Mouse (Mus musculus) frontal cortex, postnatal 10 days (tissue): ENCODE results near the gene A730009L09Rik.

Experiments
- DNase-seq, 2 experiments: peaks; one replicate each; pipeline ENCODE4 v3.0.0; 2022; ENCODE audit warnings: low spot score in 2 of 2, mixed read lengths in 1 of 2

Gene A730009L09Rik

DNA sequence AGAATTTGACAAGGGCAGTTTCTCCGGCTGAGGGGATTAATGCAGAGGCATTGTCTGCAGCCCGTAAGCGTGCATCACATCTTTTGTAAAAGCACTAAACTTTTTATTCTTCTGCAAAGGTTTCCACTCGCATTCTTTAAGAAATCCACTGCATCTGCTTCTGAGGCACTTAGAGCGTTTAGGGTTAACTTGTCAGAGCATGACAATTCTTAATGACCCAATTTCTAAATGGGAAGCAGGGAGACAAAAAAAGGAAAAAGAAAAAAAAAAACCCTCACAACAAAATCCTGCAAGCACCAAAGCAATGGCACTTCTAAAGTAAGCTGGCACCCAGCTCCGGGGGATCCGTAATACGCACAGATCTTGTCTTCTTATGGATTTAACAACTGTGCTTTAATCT is at the start of gene A730009L09Rik:
Gene A730009L09Rik (plus strand): TSS at position 301 of the 400 bp plus-strand sequence.
- DNase-seq, result no peak

DNA sequence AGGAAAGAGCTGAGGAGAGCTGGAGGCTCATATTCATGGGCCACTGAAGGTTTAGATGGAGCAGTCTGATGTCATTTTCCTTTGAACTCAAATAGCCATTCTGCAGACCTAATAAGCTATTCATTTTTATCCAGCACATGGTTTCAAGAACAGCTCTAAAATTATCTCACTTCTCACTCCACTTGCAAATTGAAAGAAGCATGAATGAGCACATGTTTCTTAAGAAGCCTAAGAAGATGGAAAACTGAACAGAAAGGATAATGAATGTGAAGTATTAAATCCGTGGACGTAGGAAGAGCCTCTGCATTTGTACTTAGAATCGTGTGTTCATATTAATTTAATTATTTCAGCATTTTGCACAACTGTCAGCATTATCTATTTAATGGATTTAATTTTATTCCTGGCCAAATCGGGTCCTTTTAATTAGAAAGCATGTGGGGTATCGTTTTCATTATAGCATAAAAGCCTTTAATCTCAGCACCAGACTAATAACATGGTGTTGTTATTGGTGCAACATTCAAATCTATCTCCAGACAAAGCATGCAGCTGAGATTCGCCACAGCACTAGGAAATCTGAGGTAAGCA is 49.2 kb upstream of the A730009L09Rik start:
- DNase-seq, result no peak

DNA sequence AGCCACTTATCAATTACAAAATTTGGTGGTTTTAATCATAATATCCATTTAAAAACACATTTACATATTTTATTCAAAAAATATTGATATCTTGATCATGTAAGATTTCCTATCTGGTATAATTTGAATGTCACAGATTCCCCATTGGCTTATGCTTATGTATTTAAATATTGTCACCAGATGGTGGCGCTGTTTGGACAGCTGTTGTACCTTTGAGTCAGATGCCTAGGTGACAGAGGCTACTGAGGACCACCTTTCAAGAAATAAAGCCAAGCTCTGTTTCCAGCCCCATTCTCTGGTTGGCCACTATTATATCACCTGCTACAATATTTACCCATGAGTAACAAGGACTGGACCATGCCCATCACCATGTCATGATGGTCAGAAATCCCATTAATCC is 46.0 kb upstream of the A730009L09Rik start:
- DNase-seq, result no peak

DNA sequence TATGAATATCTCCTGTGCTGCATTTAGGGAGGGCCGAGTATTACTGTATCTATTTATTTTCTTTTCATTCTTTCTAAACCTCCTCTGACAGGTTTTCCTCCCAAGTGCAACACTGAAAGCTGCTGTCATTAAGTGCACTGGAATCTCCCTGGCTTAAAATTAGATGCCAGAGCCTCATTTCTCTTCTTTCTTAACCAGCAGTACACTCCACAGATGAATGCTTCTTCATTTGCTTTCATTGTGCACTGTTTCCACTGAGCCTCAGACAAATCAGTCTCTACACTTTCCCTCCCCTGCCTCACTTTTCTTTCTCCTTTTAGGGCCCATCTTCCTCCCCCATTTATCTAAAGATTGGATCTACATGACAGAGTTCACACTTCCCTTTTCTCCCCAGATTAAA is 44.9 kb upstream of the A730009L09Rik start:
- no peak for DNase-seq

DNA sequence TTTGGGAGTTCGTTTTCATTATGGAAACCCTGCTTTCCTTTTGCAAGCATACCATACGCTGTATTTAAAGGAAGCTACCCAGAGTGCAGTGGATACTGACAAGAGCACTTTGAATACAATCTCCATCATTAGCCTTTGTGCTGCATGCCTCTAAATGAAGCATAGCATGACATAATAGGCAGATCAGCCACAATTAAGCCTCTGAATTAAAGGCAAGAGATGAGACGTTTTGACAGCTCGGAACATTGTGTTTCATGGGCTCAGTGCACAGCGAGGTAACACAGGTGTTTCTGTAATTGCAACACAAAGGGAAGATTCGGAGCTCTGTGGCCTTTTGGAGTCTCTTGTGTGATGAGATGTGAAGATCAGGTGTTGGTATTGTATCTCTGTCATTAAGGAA is 41.5 kb upstream of the A730009L09Rik start:
- no peak for DNase-seq

DNA sequence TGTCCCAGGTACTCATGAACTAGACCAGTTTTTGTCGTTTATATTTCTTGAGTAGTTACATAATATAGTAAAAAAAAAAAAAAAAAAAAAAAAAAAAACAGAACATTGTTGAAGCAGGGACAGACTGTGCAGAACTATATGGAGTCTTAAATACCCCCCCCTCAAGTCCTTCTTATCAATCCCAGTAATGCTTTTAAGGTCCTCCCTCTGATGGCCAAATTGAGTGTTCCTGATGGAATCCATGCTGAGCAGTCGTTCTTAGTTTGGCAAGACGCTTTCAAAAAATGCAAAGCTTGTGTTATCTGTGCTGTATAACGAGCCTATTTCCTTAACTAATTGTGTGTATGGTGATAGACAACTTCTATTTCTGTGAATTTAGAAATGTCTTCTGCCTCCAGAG is 40.2 kb upstream of the A730009L09Rik start:
- DNase-seq, result no peak

DNA sequence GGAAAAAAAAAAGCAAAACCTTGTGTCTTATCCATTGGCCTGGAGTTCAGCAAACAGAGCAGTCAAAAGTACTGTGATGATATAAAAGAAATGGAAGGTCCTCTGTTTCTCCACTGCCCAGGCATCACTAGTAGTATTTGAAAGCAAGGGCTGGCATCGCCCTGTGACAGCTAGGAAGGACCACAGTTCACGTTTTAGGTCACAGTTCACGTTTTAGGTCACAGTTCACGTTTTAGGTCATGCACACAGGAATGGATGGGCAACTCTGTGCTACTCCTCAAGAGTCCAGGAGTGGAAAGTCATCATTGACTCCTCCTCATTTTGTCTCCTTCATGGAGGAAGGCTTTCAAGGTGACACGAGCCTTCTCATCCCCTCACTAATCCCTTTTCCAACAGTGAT is 38.0 kb upstream of the A730009L09Rik start:
- DNase-seq, result no peak

DNA sequence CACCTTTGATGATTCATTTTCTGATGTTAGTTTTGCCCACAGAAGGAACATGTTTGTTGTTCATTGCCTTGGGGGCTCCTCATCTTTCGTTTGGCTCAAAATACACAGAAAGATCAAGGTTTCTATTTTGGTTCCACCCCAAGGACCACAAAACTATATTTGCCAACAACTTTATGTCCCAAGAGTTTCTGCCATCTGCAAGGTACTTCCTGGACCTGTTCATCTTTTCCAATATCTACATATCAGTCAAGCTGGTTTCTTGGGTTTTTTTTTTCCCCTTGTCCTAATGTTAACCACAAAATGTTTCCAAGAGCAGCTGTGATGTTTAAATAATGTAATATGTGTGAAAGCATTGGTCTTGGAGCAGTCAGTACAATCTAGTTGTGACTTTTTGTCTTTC is 37.4 kb upstream of the A730009L09Rik start:
- no peak for DNase-seq

DNA sequence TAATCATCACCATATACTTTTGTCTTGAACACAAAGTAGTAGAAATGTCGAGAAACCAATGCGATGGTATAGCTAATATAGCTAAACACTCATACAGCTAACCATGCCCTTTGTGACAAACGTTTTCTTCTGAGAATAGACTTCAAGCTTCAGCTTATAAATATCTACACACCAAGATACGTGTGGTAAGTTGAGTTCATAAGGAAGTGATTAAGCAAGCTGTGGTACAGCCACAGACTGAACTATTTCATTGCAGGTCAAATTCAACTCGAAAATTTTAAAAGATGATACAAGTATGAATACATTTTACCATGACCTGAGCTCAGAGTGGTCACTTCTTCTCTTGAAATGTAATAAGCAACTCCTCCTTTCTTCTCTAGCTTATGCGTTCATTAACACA is 37.0 kb upstream of the A730009L09Rik start:
- no peak for DNase-seq

DNA sequence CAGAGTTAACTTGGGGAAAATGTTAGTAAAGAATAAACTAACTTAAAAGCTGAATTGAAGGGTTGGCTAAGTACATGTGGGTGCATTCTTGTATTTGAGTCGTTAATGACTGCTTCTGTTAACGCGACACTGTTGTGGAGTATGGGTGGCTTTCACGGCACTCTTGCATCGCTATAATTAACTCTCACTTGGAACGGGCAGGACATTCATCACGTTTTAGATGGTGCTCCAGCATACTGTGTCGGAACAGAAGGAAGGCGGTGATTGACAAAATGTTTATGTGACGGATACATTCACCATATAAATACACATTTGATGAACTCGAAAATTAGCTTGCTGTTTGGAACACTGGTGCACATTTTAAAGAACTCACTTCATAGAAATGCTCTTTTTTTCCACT is 29.0 kb upstream of the A730009L09Rik start:
- DNase-seq, result no peak

DNA sequence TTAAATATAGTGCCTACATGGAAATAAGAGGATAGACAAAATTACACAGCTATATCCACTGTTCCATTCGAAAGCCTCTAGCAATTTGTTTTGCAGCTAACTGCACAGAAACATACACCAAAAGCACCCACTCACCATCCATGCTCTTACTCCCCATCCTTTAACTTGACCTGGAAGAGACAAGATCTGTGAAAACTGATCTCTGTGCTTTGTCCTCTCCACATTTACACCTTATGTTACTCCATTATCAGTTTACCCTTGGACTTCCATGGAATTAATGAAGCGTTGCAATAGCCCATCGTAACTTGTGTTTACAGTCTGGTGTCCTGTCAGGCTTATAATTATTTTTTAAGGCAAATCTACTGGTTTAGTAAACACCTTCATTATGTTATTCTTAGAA is 20.1 kb upstream of the A730009L09Rik start:
- no peak for DNase-seq

DNA sequence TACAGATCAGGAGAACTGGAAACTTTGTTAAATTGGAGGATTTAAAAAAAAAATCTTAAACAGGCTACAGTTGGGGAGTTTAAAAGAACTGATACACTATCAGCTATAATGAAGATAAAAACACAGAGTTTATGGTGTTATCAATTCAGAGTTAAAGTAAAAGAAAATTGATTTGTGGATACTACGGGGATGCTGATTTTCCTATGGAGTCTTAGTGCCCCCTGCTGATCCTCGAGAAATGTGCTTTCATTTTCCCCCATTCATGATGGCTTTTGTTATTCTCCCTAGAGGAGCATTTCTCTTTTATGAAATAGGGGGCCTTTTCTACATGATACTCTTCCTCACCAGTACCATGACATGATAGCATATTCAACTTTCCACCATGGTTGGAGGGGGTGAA is 19.5 kb upstream of the A730009L09Rik start:
- DNase-seq, result peak in 1 of 2 experiments; percentile 29

DNA sequence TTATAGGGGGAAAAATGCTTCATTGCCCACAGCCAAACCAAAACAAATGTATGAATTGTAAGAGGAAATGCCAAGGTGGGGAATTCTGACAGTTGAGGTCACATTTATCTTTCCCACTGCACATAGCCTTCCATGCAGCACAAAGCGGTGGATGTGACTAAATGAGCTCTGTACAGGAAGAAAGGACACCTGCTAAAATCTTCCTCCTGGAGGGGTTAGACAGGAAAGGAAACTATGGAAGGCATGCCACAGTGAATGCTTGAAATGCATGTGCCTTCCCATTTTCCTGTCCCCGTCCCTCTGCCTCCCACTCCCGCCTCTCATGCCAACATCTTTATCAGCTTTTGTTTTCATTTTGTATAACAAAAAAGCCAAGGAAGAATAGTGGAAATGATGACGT is 7.2 kb upstream of the A730009L09Rik start:
- DNase-seq, result no peak

DNA sequence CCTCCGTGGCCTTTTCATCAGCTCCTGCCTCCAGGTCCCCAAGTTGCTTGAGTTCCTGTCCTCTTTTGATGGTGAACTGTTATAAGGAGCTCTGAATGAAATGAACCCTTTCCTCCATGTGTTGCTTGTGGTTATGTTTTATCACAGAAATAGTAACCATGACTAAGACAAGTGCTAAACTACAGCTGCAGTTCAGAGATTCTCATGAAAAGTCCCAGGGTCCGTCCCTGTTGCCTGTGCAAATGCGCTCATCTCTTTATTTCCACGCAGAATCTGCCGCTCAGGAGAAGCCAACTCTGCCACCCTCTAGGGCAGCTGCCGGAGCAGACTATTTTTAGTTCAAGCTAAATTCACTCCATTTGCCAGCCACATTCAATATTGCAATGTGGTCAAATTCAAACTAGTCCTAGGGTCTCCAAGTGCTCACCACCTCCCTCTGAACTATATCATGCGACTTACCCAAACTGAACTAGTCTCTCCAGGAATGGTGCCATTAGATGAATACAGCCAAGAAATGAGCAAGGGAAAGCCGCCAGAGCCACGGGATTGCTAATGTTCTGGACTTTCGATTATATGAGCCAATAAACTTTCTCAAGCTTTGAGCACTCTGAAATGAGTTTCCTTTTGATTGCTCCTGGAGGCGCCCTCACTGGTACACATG is 7.2 kb downstream of the A730009L09Rik start:
- DNase-seq, result no peak

DNA sequence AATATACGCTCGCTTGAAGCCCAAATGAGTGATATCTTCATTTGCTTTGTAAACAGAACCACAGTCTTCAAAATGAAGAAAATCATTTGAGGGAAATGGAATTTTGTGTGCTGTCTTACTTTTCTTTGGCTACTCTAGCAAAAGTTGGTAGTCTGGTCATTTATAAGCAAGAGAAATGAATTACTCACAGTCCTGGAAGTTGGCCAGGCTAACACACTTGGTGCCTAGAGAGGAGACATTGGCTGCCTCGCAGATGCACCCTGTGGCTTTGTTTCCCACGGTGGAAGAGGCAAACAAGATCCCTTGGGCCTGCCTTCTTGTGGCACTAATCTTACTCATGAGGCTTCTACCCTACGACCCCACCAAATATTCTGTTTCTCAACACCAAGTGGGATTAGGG is 8.1 kb downstream of the A730009L09Rik start:
- no peak for DNase-seq

DNA sequence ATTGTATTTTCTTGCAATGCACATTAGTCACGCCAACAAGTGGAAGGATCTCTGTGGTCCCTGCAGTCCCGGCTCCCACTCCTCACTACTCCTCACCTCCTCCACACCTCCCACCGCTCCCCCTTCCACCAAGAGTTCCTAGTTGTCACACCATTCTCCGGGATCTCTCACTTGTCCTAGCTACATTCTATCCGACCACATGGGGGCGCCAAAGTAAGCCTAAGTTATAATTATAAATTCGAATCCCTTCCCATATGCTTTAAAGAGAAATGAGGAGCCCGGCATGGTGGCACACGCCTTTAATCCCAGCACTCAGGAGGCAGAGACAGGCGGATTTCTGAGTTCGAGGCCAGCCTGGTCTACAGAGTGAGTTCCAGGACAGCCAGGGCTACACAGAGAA is 12.5 kb downstream of the A730009L09Rik start:
- peak in 1 of 2 experiments; percentile 14 for DNase-seq

DNA sequence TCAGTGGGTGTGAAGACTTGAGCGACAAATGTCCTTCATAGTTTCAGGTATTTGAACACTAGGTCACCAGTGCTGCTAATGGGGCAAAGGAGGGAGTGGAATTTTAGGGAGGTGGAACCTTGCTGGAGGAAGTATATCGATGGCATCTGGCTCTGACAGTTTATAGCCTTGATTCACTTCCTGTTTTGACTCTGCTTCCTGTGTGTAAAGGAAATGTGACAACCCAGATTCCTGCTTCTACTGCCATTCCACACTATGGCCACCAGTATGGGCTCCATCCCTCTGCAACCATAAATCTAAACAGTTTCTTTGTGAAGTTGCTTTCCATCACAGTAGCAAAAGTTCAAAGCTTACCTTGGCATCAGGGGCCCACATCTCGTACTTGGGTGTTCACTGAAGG is 17.9 kb downstream of the A730009L09Rik start:
- no peak for DNase-seq

DNA sequence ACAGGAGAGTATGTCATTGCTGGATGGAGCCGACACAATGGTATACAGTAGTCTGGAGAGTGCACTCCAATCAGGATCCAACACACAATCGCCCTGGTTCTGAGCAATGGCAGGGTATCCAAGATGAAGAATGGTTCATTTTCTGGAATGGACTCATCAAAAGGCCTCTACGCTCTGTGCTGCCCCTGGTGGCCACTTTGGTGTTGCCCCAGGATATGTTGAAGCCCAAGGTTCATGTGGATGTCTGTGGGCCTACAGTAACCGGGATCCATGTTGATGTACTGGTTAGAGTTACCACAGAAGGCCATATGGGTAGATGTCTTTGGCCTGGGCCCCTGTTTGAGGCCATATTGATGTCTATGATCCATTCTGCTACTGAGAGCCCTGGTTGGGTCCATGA is 31.1 kb downstream of the A730009L09Rik start:
- no peak for DNase-seq

DNA sequence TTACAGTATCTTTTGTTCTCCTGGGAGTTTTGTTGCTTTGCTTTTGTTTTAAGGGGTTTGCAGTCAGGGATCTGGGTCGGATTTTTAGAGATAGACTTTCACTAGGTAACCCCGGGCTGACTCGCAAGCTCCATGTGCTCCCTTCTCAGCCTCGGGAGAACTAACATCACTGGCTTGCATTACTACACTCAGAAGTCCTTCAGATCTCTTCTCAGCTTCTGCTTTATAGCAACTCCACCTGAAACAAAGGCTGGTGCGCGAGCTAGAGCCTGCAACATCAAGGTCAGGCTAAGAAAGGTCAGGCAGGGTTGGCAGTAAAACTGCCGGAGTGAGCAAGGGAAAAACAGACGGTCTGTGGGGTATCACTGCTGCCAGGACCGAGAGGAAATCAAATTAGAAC is 34.2 kb downstream of the A730009L09Rik start:
- no peak for DNase-seq

DNA sequence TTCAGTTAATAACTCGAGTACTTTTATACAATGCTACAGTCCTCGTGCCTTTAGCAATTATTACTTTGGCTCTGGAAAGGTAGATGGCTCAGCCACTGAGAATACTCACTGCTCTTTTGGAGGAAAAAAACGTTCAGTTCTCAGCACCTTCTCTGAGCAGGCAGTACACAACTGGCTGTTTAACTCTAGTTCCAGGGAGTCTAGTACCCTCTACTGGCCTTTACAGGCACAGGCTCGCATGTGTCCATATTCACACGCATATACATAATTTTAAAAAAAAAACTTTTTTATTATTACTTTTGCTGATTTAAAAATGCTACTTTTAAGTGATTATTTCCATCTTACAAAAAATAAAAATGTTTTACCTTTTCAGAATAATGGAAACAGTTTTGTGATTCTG is 35.5 kb downstream of the A730009L09Rik start:
- DNase-seq, result no peak

DNA sequence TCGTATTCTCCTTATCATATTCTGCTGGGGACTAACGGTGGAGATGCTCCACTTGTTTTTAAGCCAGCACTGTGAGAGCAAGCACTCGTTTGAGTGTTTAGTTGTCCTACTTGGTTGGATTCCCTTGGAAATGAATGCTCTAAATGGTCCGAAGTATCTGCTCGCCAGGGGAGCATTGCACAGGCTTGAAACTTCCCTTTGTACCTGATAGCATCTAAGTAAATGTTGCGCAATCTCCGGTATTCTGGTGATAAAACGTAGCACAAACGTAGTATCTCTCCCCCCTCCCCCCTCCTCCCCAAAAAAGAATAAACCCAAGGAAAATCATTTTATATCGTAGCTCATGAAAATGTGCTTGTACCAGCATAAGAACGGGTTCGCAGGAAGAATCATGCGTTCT is 39.1 kb downstream of the A730009L09Rik start:
- DNase-seq, result no peak

DNA sequence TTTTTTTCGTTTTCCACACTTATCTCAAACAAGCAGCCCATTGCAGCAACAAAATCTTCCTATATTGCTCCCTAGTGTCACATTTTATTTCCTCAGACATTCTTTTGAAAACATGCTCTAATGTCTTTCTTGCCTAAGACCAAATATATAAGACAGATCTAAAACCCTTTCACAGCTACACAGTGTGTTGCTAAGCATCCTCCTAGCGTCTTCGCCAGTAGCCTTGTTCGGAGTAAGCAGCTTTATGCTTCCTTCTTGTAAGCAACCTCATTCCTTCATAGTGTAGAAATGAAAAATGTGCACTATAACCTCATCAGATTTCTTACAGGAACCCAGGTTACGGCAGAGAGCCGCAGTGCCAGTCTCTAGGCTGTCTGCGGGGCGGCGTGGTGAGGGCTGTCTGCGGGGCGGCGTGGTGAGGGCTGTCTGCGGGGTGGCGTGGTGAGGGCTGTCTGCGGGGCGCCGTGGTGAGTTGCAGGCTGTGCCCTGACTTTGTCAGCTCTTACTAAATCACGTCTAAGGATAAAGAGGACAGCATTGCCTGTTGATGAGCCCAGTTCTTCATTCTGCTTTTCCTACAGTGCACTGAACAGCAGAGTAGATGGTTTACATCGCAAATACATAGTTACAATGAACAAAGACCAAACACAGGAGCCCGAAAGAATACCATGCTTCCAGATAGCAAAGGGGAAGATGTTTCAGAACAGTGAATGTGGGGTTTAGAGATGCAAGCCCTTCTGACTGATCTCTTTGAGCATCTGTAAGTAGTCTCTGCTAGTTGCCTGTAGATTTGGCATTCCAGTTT is 43.4 kb downstream of the A730009L09Rik start:
- DNase-seq, result no peak
